Mouse (Mus musculus): ENCODE results near the gene Ppm1h.

GRCm38 (mm10) chr10:122757727-122758126 lies 79.2 kb downstream of the Ppm1h start:
- TF ChIP-seq POLR2A (IDR thresholded peaks at IDR 0.05; ENCODE audit: borderline replicate concordance, control insufficient read depth, low read depth, low read length) (no peak), CTCF (IDR thresholded peaks at IDR 0.05; ENCODE audit: control insufficient read depth, insufficient read depth, low read length) (no peak)

Measured in bone marrow, adult 2 months (tissue).